Mouse (Mus musculus) layer of hippocampus, adult 11-12 months (tissue): ENCODE measurements at regions not wholly inside any gene's neighbourhood (a gene's known extent, or its start where the extent isn't known, plus 50 kb on each side); places are given as distances from the start of the nearest gene placed in this dataset.
A peak's percentile ranks its signal among the peaks of the same experiment; 100 is the strongest.

ENCODE experiments used
- DNase-seq: peaks from one replicate; pipeline ENCODE4 v3.0.0; 2022; ENCODE audit warnings: low spot score

- no peak for DNase-seq
These were observed 76.1 kb upstream of the Dynlt3 start for GRCm38 (mm10) chrX:9738904-9739303.

GRCm38 (mm10) chrX:9742518-9742917 is 79.7 kb upstream of the Dynlt3 start:
- DNase-seq, result no peak

- DNase-seq, result peak; percentile 37
These were observed 84.6 kb upstream of the Dynlt3 start for GRCm38 (mm10) chrX:9747305-9747938.

DNA sequence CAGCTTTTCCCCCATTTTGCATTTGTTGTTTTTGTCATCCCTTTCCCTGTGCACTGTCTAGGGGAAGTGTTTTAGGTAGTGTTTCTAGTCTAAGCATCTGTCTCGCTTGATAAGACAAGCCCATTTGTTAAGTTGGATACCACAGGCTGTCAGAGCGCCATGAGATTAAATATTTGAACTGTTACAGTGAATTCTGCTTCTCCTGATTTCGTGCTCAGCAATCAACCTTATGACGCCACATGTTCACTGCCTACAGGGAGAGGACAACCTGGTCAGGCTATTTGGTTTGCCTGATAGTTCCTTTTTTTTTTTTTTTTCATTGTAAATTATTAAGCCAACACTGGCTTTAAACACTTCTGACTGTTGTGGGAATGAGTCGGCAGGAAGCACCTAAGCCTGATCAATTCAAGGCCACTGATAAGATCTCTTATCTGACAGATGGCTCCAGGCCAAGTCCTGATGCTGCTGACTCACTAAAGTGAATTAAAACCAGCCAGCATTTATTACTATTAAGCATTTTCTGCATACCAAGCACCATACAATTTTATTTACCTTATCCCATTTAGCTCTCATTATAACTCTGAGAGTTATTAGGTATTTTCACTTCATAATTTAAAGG is 90.3 kb upstream of the Dynlt3 start:
- no peak for DNase-seq

DNA sequence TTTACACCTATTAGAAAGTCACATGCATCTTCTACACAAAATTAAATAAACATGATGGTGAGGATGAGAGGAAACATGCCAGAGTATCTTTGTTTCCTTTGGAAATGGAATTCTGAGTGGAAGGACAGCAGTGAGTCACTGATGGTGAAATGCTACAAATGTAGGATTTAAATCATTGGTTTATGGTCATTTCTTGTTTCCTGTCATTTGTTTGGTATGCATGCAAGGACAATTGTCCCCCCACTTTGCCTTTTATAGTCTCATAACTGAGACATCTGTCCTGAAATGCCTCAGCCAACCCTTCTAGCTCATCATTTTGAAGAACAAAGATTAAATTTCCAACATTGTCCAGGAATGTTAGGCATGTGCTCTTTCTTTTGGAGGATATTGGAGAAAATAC is 77.2 kb upstream of the Hypm start:
- no peak for DNase-seq

DNA sequence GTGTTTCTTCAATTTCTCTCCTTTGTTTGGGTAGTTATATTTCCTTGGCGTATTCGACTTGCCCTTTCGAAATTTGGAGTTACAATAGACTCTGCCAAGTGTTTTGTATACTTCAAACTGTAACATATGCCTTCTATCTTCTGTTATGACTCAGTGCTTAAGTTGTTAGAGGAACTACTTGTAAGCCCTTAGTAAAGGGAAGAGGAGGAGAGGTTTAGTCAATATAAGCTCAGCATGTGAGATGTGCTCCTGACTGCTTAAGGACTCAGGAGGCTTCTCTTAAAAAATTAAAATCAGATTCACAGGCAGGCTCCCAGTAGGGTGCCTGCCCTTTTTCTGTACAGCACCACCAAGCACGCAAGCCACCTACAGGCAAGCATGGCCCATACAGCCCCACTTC is 69.2 kb upstream of the Hypm start:
- DNase-seq, result no peak

GRCm38 (mm10) chrX:9789542-9789941 is 57.2 kb upstream of the Hypm start:
- no peak for DNase-seq
